Mouse (Mus musculus) stomach, embryonic 14.5 days (tissue): ENCODE measurements around the gene Hist1h4d. TPM values are rescaled to one million over a fixed set of nuclear protein-coding genes. Genes with fewer than 3 reads are reported as not detected.

Experiments
- microRNA-seq: library from miRNA; unstranded; fragments of <30 nt; microRNA quantifications from one replicate; pipeline ENCODE4, GENCODE M21; 2016
- polyA plus RNA-seq: library from polyadenylated mRNA; unstranded; fragments of >200 nt; fragmentation: Nextera tagmentation; extraction: Ambion mirVana; gene quantifications from 2 replicates; pipeline ENCODE4 v1.2.1, GENCODE M21; 2014

The Hist1h4d gene
- polyA plus RNA-seq, 1 experiment from 2014 or later, result 119 TPM

Small RNA genes lying within 50 kb of the gene (microRNA-seq; reads per million reads assigned to microRNA genes)
- gene Gm44297, result not detected
- not detected for gene Gm44359
- gene Gm44394, result not detected

Other genes with a start within 250 kb of the Hist1h4d start
- gene Zfp322a, start 212.4 kb upstream of the Hist1h4d start, polyA plus RNA-seq, result 44.3 and 49.8 TPM in 2 replicates
- 12.0 and 12.4 TPM in 2 replicates for gene Abt1, start 157.7 kb upstream of the Hist1h4d start, polyA plus RNA-seq
- 0.17 TPM in 1 of 2 replicates, not detected in the other for gene Btn1a1, start 115.7 kb upstream of the Hist1h4d start, polyA plus RNA-seq
- 0.22 and 0.30 TPM in 2 replicates for gene Btn2a2, start 92.7 kb upstream of the Hist1h4d start, polyA plus RNA-seq
- gene Hist1h4h, start 50.5 kb upstream of the Hist1h4d start, polyA plus RNA-seq, result 4.8 and 6.7 TPM in 2 replicates
- 7.8 and 14.1 TPM in 2 replicates for gene Hist1h2af, start 47.7 kb upstream of the Hist1h4d start, polyA plus RNA-seq
- gene Hist1h3g, start 46.2 kb upstream of the Hist1h4d start, polyA plus RNA-seq, result 5.5 and 7.8 TPM in 2 replicates
- 1.1 and 1.2 TPM in 2 replicates for gene Hist1h2bh, start 38.2 kb upstream of the Hist1h4d start, polyA plus RNA-seq
- gene Hist1h3f, start 37.5 kb upstream of the Hist1h4d start, polyA plus RNA-seq, result 0.94 and 1.3 TPM in 2 replicates
- 1.8 and 2.4 TPM in 2 replicates for gene Hist1h4f, start 29.9 kb upstream of the Hist1h4d start, polyA plus RNA-seq
- gene Hist1h1d, start 28.3 kb upstream of the Hist1h4d start, polyA plus RNA-seq, result 1.0 and 1.1 TPM in 2 replicates
- gene Hist1h3e, start 19.2 kb upstream of the Hist1h4d start, polyA plus RNA-seq, result 10.2 and 10.3 TPM in 2 replicates
- 92.6 and 109 TPM in 2 replicates for gene Hist1h2ae, start 10.4 kb upstream of the Hist1h4d start, polyA plus RNA-seq
- 11.0 and 12.6 TPM in 2 replicates for gene Hist1h2bg, start 10.2 kb upstream of the Hist1h4d start, polyA plus RNA-seq
- 7.1 and 7.3 TPM in 2 replicates for gene Hist1h2bf, start 7.4 kb upstream of the Hist1h4d start, polyA plus RNA-seq
- 4.1 and 6.2 TPM in 2 replicates for gene Hist1h2ad, start 7.2 kb upstream of the Hist1h4d start, polyA plus RNA-seq
- gene Hist1h3d, start 5.8 kb upstream of the Hist1h4d start, polyA plus RNA-seq, result 11.2 and 16.2 TPM in 2 replicates
- gene Hist1h2be, start 39.5 kb downstream of the Hist1h4d start, polyA plus RNA-seq, result 2.7 and 2.8 TPM in 2 replicates
- 17.5 and 18.7 TPM in 2 replicates for gene Hist1h1e, start 41.0 kb downstream of the Hist1h4d start, polyA plus RNA-seq
- 2.4 and 3.2 TPM in 2 replicates for gene Hist1h2ac, start 102.3 kb downstream of the Hist1h4d start, polyA plus RNA-seq
- gene Hist1h2bc, start 102.6 kb downstream of the Hist1h4d start, polyA plus RNA-seq, result 58.8 and 65.1 TPM in 2 replicates
- gene Hist1h1t, start 114.2 kb downstream of the Hist1h4d start, polyA plus RNA-seq, result not detected in 2 replicates
- gene Hist1h4c, start 116.9 kb downstream of the Hist1h4d start, polyA plus RNA-seq, result 7.2 and 9.6 TPM in 2 replicates
- 6.1 and 6.8 TPM in 2 replicates for gene Hfe, start 129.3 kb downstream of the Hist1h4d start, polyA plus RNA-seq
- 38.5 and 39.4 TPM in 2 replicates for gene Hist1h1c, start 157.2 kb downstream of the Hist1h4d start, polyA plus RNA-seq
- 6.1 and 8.4 TPM in 2 replicates for gene Hist1h3c, start 164.0 kb downstream of the Hist1h4d start, polyA plus RNA-seq
- gene Hist1h2bb, start 165.1 kb downstream of the Hist1h4d start, polyA plus RNA-seq, result 2.0 and 2.1 TPM in 2 replicates
- gene Hist1h2ab, start 169.5 kb downstream of the Hist1h4d start, polyA plus RNA-seq, result 38.8 and 50.2 TPM in 2 replicates
- 11.1 and 11.8 TPM in 2 replicates for gene Hist1h3b, start 170.7 kb downstream of the Hist1h4d start, polyA plus RNA-seq
- 2.5 and 3.3 TPM in 2 replicates for gene Hist1h4b, start 175.4 kb downstream of the Hist1h4d start, polyA plus RNA-seq
- not detected in 2 replicates for gene Hist1h4a, start 179.6 kb downstream of the Hist1h4d start, polyA plus RNA-seq
- gene Hist1h3a, start 180.8 kb downstream of the Hist1h4d start, polyA plus RNA-seq, result 6.1 and 6.5 TPM in 2 replicates
- 2.4 and 3.6 TPM in 2 replicates for gene Hist1h1a, start 182.1 kb downstream of the Hist1h4d start, polyA plus RNA-seq
- not detected in 2 replicates for gene Trim38, start 188.3 kb downstream of the Hist1h4d start, polyA plus RNA-seq
- gene Slc17a2, start 225.4 kb downstream of the Hist1h4d start, polyA plus RNA-seq, result 0.13 and 0.17 TPM in 2 replicates